Mouse (Mus musculus) gastrocnemius, adult 8-10 months (tissue): ENCODE data around the gene Rgl1. TPM values are rescaled to one million over a fixed set of nuclear protein-coding genes. Genes with fewer than 3 reads are reported as not detected.
A peak's percentile ranks its signal among the peaks of the same experiment; 100 is the strongest.

Experiments used
- DNase-seq, 2 experiments: peaks; one replicate each; pipeline ENCODE4 v3.0.0; 2022; ENCODE audit warnings: low spot score in 2 of 2
- total RNA-seq, 4 experiments: library from RNA; stranded (reverse); gene quantifications; 2 replicates each; pipeline ENCODE4 v1.2.4; 2022

Gene Rgl1
- total RNA-seq, 4 experiments from 2014 or later = 2.9 to 9.4 (median 5.3) TPM

DNA sequence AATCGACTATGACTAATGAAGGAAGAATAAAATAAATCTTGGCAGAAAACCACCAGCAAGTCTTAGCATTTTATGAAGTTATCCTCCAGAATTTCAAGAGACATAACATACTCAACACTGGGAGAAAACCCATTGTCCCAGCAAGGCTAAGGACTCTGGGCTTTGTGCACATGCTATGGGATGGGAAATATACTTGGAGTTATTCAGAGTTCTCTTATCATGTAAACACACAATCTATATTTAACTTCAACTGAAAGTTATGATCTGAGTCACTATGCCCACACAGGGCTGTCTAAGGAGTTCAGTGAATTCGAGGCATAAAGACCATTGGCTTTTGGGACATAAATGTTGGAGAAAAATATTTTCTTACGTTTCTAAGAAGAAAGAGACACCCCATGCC, 215.2 kb downstream of the Rgl1 start:
- no peak for DNase-seq

DNA sequence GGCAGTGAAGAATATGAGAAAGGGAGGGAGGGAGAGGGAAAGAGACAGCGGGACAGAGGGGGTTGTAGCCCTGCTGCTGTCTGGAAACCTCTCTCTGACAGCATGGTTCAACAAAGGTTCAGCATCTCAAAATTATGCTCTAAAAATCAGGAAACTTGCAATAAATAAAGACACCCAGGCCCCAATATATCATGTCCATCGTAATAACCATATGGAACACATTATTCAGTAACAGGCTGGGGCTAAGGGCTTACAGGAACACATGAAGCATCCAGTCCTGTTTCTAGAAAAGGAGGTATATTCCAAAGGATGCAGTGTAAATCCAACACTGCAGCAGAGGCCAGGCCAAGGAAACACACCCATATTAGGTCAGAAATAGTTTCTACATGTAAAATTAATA, 215.6 kb downstream of the Rgl1 start:
- no peak for DNase-seq

DNA sequence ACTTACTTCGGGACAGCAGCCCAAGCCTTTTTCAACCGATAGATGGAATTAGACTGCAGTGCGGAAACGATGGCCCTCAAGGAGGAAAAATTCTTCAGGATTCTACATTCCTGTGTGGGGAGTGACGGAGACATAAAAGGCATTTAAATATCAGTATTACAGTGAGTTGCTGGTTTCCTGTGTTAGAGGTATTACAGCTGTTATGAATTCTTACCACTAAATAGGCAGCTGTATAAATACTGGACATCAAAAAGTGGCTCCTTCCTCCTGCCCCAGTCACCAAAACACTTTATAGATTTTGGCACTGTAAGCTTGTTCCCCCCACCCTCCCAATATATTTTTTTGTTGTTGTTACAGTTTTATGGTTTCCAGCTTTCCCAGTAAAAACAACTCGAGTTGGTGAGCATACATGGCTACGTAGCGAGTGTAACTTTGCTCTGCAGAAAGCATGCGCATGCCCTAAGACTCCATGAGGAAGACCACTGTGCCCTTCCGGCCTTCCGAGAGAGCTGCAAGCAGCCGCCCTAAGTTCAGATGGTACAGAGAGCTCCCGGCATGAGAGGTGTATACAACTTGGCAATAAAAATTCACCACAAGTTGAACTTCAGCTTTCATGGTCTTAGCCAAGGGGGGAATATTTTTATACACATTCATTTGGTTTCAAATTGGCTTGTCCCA, 217.0 kb downstream of the Rgl1 start:
- no peak for DNase-seq

DNA sequence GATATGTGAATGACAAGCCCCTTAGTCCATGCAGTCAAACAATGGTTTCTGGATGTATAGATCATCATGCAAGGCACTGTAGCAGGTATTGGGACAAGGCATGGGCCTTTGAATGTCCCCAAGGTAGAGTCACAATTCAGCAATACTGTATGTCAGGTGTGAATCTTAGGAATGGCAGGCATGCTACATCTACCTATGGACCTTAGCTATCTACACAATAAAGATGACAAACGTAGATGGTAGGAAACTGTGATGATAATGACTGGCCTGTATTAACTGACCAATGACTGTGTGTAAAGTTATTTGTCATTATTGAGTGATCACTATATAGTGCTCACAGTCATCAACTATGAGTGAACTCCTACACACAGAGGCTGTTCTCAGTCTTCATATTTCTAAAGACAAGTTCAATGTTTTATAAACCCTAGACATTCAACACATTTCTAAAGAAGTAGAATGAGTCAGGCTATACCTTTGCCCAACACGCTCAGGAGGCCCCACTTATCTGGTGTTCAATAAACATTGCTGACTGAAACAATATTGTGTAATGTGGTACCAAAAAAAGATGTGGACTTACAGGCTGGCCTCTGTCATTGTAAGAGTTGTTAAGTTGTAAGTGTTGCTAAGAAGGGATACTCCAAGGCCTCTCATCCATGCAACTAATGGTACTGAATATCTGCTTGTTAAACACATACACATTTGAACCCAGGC, 222.5 kb downstream of the Rgl1 start:
- DNase-seq = no peak

DNA sequence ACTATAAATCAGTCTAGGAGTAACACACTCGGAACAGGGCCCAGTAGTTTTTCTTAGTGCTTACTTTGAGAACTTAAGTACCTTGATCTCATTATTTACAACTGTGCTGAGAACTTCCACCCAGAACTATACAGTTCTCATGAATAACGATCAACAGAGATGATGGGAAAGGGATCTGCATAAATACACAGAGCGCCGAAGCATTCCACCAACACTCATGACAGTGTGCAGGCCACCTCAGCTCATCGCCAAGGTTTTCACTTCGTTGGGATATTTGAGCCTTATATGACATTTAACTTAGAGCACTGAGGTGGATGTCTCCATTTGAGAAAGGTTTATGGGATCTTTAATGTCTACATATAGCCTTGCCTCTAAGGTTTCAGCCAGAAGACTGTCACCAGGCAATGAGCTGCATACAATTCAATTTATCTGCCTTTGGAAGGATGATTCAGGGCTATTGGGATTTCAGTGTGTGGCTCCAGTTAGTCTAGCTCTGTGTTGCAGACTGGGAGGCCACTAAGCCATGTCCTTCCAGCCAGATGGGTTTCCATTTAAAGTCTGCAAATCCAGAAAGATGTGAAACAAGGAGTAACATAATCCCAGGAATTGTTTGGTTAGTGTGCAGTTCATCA, 223.3 kb downstream of the Rgl1 start:
- no peak for DNase-seq

DNA sequence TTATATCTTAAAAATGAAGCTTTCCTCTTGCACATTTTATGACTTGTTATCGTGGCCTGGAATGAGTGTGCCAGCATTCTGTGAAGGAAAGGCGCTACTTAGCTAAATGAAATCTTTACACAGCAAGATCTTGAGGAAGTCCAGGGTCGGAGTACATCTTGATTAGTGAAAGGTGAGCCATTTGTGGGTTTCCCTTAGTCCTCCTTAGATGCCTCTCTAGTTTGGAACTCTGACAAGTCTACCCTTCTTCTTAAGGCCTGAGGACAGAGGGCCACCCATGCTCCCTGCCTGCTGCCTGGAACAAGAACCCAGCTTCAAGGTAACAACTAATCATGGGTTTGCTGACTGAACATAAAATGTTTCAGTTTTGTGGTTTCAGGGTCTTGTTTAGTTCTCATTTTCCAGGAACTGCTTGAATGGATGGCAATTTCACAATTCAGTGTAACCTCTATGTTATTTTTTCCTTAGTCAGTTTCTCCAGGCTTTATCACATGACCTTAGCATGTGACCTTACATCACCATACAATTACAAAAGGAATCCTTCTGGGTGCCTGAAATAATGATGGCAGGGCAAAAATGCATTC, 225.8 kb downstream of the Rgl1 start:
- no peak for DNase-seq

DNA sequence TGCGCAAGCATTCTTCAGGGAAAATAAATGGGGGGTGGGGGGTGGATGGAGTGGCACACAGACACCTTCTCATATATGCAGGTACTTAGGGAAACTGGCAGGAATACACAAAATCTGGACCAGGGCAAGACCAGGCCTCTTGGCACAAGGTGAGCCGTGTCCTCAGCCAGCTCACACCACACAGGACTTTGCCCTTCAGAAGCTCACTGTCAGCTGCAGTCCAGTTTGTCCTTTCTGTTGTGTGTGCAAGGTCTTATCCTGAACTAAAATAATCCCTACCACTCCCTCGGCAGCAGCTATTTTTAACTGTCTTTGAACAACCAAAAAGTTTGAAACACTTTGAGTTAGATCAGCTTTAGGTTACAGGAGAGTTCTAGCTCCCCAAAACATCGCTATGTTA, 227.3 kb downstream of the Rgl1 start:
- no peak for DNase-seq

DNA sequence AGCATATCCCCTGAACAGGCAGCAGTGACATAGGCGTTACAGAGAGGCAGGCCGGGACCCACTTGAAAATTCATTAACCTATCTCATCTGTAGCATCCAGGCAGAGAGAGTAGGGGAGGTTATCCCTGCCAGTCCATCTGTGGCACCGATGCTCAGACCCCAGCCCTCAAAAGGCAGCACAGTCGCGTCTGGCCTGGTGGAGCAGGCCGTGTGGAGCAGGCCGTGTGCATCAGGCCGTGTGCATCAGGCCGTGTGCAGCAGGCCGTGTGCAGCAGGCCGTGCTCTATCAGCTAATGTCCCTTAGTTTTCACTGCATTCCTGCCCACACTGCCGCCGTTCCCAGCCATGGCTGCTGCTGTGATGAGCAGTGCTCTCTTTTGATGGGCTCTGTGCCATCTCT, 229.0 kb downstream of the Rgl1 start:
- DNase-seq = no peak

DNA sequence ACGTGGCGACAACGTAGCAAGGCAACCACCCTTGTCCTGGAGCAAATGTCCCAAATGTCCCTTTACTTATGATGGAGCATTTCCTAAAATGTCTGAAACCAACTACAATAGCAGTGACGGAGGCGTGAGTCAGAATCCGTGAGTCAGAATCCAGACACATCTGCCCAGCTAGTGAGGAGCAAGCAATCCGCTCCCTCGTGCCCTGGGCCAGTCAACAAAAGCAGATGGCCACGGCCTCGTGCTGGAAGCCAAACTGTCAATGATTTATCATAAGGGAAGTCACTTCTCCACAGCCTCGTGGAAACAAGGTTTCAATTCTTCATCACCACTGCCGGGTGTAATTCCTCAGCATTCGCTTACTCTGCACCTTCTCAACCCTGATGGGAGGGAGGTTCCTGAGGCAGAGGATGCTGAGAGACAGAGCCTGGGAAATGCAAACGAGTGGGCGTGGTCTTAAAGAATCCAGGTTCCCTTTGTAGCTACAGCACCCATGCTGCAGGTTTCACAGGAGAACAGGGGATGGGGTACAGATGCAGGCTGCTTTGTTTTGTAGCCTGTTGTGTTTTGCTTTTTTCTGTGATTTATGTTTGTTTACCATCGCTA, 229.6 kb downstream of the Rgl1 start:
- DNase-seq = no peak

DNA sequence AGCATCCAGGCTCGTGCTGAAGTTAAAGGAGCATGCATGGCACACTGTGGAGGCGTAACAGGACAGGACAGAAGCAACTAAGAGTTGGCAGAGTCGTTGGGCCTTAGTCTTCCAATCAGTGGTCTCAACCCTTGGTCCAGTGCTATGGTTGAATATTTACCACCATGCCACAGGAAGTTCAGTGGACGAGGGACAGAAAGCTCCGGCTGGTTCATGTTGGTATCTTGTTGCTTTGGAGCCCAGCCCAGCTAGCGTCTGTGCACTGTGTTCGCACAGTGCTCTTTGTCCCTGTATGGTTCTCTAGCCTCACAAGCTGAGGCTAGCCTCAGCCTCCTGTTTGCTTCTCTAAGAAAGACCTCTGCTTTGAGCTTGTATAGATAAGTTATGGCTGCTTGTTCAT, 231.6 kb downstream of the Rgl1 start:
- DNase-seq = no peak

DNA sequence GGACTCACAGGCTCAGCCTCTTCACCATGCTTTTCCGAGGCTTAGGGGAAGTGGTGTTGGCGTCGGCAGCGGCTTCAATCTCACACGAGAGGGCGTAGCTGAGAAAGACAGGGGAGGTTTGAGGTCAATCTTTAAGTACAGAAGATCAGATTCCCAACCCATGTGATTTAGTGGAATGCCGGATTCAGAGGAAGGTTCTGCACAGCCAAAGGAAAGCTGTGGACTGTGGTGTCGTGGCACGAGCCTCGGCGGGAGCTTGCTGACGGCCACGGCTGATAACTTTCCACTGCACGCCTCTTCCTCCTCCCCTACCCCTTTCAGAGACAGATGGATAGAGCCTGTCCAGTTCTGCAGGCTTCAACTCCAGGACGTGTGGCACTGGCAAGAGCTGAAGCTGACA, 234.7 kb downstream of the Rgl1 start:
- DNase-seq = no peak

DNA sequence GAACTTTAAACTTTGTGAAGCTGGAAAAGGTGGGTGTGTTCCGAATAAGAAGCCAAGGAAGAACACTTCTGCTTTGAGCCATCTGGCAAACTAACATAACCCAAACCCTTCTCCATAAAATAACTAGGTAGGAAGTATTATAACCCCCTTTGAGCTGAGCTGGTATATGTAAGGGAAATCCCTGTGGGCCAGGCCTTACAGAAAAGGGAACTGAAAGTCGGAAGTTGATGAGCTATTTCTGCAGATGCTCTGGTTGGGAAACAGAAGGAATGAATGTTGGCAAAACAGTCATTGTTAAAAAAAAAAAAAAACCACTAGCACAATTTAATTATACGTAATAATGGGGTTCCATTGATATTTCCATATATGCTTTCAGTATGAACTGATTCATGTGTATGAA, 237.4 kb downstream of the Rgl1 start:
- no peak for DNase-seq

DNA sequence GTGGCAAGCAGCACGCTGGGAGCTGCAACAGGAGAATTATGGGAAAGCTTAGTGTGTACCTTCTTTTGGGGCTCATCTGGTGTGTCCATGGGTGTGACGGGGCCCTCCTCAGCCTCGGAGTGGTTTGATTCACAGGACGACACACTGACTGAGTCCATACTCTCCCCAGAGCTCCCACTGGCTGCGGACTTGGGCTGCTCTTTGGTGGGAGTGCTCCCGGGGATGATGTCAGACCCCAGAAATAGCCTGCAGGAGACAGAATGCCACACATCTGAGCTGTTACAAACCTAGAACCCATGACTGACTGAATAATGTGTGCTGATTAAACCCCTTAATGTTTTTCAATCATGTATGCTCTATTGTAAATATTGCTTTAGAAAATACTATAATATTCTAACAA, 237.9 kb downstream of the Rgl1 start:
- DNase-seq = no peak

DNA sequence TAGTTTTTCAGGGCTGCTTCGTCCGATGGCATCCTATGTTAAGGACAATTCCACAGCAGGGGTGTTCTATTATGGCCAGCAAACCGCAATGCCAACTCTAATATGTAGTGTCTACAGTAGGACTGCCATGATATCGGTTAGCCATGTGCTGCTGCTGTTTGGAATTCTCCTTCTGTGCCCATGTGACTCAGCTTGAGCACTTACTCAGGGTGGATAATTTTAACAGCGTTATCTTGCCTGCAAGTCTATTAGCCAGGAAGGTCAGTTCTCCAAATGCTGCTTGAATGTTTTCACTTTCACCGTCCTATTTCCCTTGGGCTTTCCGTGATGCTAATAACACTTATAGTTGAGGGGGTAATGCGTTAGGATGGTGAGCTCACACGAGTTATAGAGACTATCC, 240.0 kb downstream of the Rgl1 start:
- no peak for DNase-seq

DNA sequence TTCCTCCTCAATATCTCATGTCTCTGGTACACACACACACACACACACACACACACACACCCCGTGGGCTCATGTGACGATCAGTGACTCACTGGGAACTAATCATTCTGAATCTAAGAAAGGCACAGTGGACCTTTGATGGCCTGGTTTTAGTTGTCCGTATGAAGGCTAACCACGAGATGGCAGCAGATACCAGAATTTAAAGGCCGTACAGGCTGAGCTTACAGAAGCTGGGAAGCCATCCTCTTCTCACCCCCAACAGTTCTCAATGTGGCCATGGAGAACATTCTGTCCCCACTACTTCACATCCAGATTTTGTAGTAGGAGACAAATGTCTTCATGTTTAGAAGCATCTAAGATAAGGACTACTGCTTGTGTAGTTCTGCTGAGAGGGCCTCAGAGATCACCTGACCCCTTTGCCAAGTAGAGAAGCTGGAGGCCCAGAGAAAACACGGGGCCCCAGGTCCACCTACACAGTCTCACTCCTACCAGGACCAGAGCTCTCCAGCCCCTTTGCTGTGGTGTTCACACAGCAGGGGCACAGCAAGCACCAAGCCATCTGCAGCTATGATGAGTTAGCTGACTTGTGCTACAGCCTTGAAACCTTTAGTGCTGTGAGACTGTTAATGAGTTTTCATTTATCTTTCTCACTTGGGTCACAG, 241.0 kb downstream of the Rgl1 start:
- peak; percentile 56 for DNase-seq

DNA sequence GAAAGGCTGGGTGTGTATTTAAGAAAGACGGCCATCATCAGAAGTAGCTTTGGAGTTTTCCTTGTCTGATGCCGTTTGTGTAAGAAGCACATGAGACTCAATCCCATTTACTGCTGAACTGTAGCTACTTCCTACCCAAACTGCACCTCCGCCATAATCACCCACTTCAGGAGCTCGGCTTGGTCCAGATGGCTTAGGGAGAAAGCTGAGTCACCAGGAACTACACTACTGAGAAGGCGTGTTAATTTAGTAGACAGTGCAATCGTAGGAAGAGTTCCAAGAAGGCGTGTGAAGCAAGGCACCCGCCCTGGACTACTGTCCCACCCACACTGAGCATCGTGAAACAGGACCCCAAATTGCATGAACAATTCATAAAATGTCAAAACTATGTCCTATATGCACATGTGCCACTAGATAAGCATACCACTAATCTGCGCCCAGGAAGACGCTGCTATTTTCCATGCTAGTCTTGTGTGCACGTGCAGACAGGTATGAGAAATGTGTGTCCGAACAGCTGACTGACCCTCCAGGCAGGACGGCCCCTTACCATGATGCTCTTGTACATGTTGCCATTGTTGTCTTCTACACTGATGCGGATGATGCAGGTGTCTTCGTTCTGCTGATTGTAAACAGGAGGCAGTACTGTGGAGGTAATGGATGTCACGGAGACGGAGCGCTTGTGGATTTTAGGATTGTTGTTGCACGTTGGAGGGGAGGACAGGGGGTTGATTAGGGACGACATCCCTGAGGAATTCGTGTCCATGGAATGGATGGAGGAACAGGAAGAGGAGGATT, 241.9 kb downstream of the Rgl1 start:
- DNase-seq = no peak

DNA sequence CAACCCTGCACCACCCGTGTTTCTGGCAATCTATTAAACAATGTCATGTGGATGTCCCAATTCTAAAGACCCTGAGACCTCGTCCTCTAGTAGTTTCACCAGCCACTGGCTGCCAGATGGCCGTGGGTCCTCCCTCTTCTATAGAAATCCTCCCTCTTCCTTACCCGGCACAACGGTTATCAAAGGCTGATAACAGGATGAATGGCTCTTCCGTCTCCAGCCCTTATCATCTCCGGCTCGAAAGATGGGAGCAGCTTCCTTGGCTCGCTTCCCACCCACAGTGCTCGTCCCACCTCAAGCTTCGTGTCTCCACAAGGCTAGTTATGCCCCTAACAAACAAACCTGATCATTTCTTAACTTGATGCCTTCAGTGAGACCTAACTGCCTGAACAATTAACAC, 242.9 kb downstream of the Rgl1 start:
- DNase-seq = no peak

DNA sequence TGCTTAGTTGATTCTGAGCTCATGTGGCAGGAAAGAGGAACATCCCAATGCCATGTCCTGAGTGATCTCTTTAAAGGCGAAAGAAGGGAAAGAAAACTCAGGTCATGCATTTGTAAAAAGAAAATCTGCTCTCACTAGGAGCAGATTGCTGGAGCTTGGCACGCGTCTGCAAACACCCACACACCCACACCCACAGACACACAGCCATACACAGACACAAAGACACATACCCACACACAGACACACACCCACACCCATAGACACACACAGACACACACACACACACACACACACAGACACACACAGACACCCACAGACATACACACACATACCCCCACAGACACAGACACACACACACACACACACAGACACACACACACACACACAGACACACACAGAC, 243.9 kb downstream of the Rgl1 start:
- DNase-seq = no peak

DNA sequence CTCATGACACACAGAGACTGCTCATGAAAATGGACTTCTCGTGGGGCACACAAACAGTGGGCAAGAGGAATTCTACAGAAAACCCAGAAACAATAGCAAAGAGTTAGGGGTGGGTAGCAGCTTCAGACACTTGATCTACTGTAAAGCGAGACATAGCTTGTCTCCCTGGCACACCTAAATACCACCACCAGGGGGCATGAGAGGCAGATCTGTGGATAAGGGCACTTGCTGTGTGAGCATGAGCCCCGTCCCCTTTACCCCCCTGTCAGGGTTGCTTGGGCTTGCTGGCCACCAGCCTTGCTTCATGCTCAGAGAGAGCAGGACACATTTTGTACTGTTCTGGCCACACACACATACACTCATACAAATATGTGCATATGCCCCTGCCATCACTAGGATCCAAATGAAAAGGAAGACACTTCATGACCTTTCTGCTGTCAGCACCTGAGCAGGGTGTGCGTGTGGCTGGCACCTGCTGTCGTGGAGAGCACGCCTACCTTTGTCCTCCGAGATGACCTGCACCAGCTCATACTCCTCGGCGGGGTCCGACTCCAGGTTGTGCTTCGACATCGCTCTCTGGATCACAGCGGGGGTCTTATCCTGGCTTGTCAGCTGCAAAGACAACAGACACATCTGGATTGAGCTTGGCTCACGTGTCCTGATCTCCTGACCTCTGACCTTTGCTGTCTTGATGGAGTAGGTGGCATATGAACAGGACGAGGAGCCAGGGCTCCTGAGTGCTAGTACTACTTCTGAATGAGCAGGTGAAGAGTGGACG, 245.2 kb downstream of the Rgl1 start:
- DNase-seq = peak; percentile 29 to 40

DNA sequence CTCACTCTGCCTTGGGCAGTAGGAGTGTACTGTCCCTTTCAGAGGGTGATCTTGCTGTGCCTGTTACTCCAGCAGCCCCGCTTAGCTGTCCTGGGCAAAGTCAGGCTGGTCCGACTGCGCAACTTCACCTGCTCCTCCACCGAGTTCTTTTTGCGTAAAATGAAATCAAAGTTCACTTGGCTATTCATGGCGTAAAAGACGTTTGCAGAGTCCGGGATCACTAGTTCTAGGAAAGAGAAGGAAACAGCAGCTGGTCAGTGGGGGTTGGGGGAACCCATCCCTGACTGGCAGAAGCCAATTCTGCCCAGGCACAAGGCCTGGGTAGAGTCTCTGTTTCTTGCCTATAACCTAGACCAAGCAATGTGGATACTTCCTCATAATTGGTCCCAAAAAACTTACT, 247.2 kb downstream of the Rgl1 start:
- DNase-seq = no peak
